Mouse (Mus musculus) liver, postnatal 0 days (tissue): Measurements from ENCODE around the gene Mybbp1a. TPM values are rescaled to one million over a fixed set of nuclear protein-coding genes. Genes with fewer than 3 reads are reported as not detected.

Experiments used
- ATAC-seq: fragments of 200-750 bp; cut with Nextera tagmentation; 2 replicates; pipeline ENCODE4 v1.8.0; 2017; ENCODE audit warnings: mild to moderate bottlenecking, moderate library complexity
- DNase-seq: peaks from one replicate; pipeline ENCODE4 v3.0.0-alpha.2; 2016
- H3K27ac ChIP-seq: fragments of 300-500 bp; sonication (generic); 2 replicates; pipeline ENCODE4 v1.5.1; 2014; ENCODE audit warnings: antibody characterized with exemption, moderate library complexity, mild to moderate bottlenecking, low read depth
- H3K27me3 ChIP-seq: fragments of 300-500 bp; sonication (generic); 2 replicates; pipeline ENCODE4 v1.6.1; 2014; ENCODE audit warnings: low read length, control low read depth, mixed read lengths; ENCODE audit not compliant: insufficient read depth
- H3K36me3 ChIP-seq: fragments of 300-500 bp; sonication (generic); replicated peaks from 2 replicates; pipeline ENCODE4 v1.6.1; 2014; ENCODE audit warnings: mild to moderate bottlenecking, control low read depth, low read length, moderate library complexity, mixed read lengths; ENCODE audit not compliant: insufficient read depth
- H3K4me1 ChIP-seq: fragments of 300-500 bp; sonication (generic); 2 replicates; pipeline ENCODE4 v1.6.1; 2014; ENCODE audit warnings: antibody characterized with exemption, mild to moderate bottlenecking, control low read depth; ENCODE audit not compliant: insufficient read depth
- H3K4me2 ChIP-seq: fragments of 300-500 bp; sonication (generic); 2 replicates; pipeline ENCODE4 v1.6.1; 2014; ENCODE audit warnings: low read depth, mild to moderate bottlenecking, low read length, moderate library complexity, mixed read lengths
- H3K4me3 ChIP-seq: fragments of 300-500 bp; sonication (generic); 2 replicates; pipeline ENCODE4 v1.5.1; 2014; ENCODE audit warnings: low read depth, low read length
- H3K9ac ChIP-seq: fragments of 300-500 bp; sonication (generic); replicated peaks from 2 replicates; pipeline ENCODE4 v1.6.1; 2014; ENCODE audit warnings: mild to moderate bottlenecking, moderate library complexity
- H3K9me3 ChIP-seq: fragments of 300-500 bp; sonication (generic); 2 replicates; pipeline ENCODE4 v1.6.1; 2016; ENCODE audit warnings: mild to moderate bottlenecking, control low read depth, low read length, mixed read lengths
- CTCF ChIP-seq: sonication (generic); IDR thresholded peaks from 2 replicates; pipeline ENCODE4 v1.5.1; 2016; ENCODE audit warnings: antibody characterized with exemption, low read depth
- EP300 ChIP-seq: IDR thresholded peaks from 2 replicates; pipeline ENCODE4 v1.6.1; 2016; ENCODE audit warnings: antibody characterized with exemption, low read depth, mild to moderate bottlenecking
- WGBS: fragments of 180-500 bp; shearing (Covaris S2); extraction: QIAGEN DNeasy Blood & Tissue Kit; methylation state at CpG from one replicate; pipeline ENCODE4 v1.1.7; 2014; ENCODE audit not compliant: insufficient replicate concordance; 5-methylcytosine and 5-hydroxymethylcytosine counted together
- polyA plus RNA-seq: library from polyadenylated mRNA; unstranded; fragments of >200 nt; fragmentation: Nextera tagmentation; extraction: Ambion mirVana; gene quantifications from 2 replicates; pipeline ENCODE4 v1.2.1, GENCODE M21; 2015

Gene Mybbp1a
- polyA plus RNA-seq, 1 experiment from 2014 or later = 44.5 TPM

- peaks cover 12% of the 10 kb centered on the region; the same call in 1 of the 2 replicates for H3K27me3 ChIP-seq
- peak; percentile 63 for ATAC-seq
- TF ChIP-seq CTCF (peak; percentile 45; the same call in 1 of the 2 replicates), EP300 (no peak)
- peak overlapping the region; percentile 51 for H3K4me3 ChIP-seq
- DNase-seq = peak; percentile 44
- peaks cover 16% of the 10 kb centered on the region for H3K4me1 ChIP-seq
- WGBS = 2% methylated on average over 25 of the region's 25 CpGs
- no peaks in the 10 kb centered on the region for H3K9me3 ChIP-seq
- H3K36me3 ChIP-seq = no peaks in the 10 kb centered on the region
- H3K9ac ChIP-seq = peak overlapping the region; percentile 54; the same call in 1 of the 2 replicates
- H3K4me2 ChIP-seq = peak overlapping the region; percentile 94
- H3K27ac ChIP-seq = no peak overlapping the region
Measured at GRCm38 (mm10) chr11:72410521-72411092, 30.5 kb upstream of the Mybbp1a start.

GRCm38 (mm10) chr11:72411093-72411921 is 29.8 kb upstream of the Mybbp1a start, which contains the start of gene Smtnl2:
Gene Smtnl2, minus strand, starts transcription at chr11:72411713.
- H3K27ac ChIP-seq = no peak within 1 kb of the TSS
- H3K27me3 ChIP-seq = peaks cover 12% of the 10 kb centered on the region; the same call in 1 of the 2 replicates
- WGBS = 2% methylated on average over 80 of the region's 86 CpGs
- DNase-seq (peak; percentile 88), ATAC-seq (peak; percentile 89)
- peak within 1 kb of the TSS; percentile 51 for H3K4me3 ChIP-seq
- H3K4me2 ChIP-seq = peak within 1 kb of the TSS; percentile 94
- H3K9ac ChIP-seq = peak within 1 kb of the TSS; percentile 54
- TF ChIP-seq CTCF (no peak; the same call in 1 of the 2 replicates), EP300 (no peak)
- H3K36me3 ChIP-seq = no peaks in the 10 kb centered on the region
- H3K4me1 ChIP-seq = peaks cover 18% of the 10 kb centered on the region
- H3K9me3 ChIP-seq = no peaks in the 10 kb centered on the region

GRCm38 (mm10) chr11:72411945-72412344 is 29.2 kb upstream of the Mybbp1a start:
- peaks cover 12% of the 10 kb centered on the region; the same call in 1 of the 2 replicates for H3K27me3 ChIP-seq

GRCm38 (mm10) chr11:72413016-72413415 is 28.1 kb upstream of the Mybbp1a start:
- H3K27ac ChIP-seq = no peak overlapping the region
- H3K4me2 ChIP-seq = no peak overlapping the region
- WGBS = 69% methylated on average over 7 of the region's 7 CpGs
- no peak overlapping the region for H3K9ac ChIP-seq
- DNase-seq (no peak), ATAC-seq (no peak)
- H3K36me3 ChIP-seq = no peaks in the 10 kb centered on the region
- TF ChIP-seq CTCF (no peak), EP300 (no peak)
- H3K27me3 ChIP-seq = peaks cover 12% of the 10 kb centered on the region; the same call in 1 of the 2 replicates
- H3K9me3 ChIP-seq = no peaks in the 10 kb centered on the region
- H3K4me1 ChIP-seq = peaks cover 18% of the 10 kb centered on the region
- no peak overlapping the region for H3K4me3 ChIP-seq

More at GRCm38 (mm10) chr11:72411945-72412344, 29.2 kb upstream of the Mybbp1a start:
- no peak for TF ChIP-seq EP300
- no peaks in the 10 kb centered on the region for H3K36me3 ChIP-seq
- peak overlapping the region; percentile 94 for H3K4me2 ChIP-seq
- H3K9me3 ChIP-seq = no peaks in the 10 kb centered on the region
- WGBS = 25% methylated on average over 9 of the region's 9 CpGs
- H3K27ac ChIP-seq = no peak overlapping the region
- DNase-seq = no peak
- H3K4me3 ChIP-seq = peak overlapping the region; percentile 51
- no peak overlapping the region; the same call in 1 of the 2 replicates for H3K9ac ChIP-seq
- ATAC-seq = peak; percentile 25; the same call in 1 of the 2 replicates
- H3K4me1 ChIP-seq = peaks cover 18% of the 10 kb centered on the region

- Histone ChIP-seq H3K27ac (no peak overlapping the region), H3K36me3 (no peaks in the 10 kb centered on the region), H3K9ac (no peak overlapping the region), H3K4me1 (peaks cover 22% of the 10 kb centered on the region), H3K9me3 (no peaks in the 10 kb centered on the region), H3K4me3 (no peak overlapping the region), H3K27me3 (peaks cover 12% of the 10 kb centered on the region; the same call in 1 of the 2 replicates), H3K4me2 (no peak overlapping the region)
- no peak for ATAC-seq
- TF ChIP-seq EP300 (no peak), CTCF (no peak)
- DNase-seq = no peak
- WGBS = 67% methylated on average over 5 of the region's 5 CpGs
Measured at GRCm38 (mm10) chr11:72413601-72414190, 27.5 kb upstream of the Mybbp1a start.

GRCm38 (mm10) chr11:72415155-72415554 is 26.0 kb upstream of the Mybbp1a start:
- H3K9me3 ChIP-seq = no peaks in the 10 kb centered on the region
- peak; percentile 18 for DNase-seq
- no peak overlapping the region for H3K4me3 ChIP-seq
- no peak overlapping the region for H3K9ac ChIP-seq
- ATAC-seq = peak; percentile 28
- TF ChIP-seq CTCF (no peak), EP300 (peak; percentile 78)
- H3K27me3 ChIP-seq = peaks cover 12% of the 10 kb centered on the region; the same call in 1 of the 2 replicates
- no peak overlapping the region for H3K4me2 ChIP-seq
- H3K4me1 ChIP-seq = peaks cover 22% of the 10 kb centered on the region
- WGBS = 37% methylated on average over 8 of the region's 8 CpGs
- H3K27ac ChIP-seq = no peak overlapping the region
- H3K36me3 ChIP-seq = no peaks in the 10 kb centered on the region
